Mouse (Mus musculus) activated CD4-positive, CD25-positive, alpha-beta regulatory T cell, adult 4 months (primary cell): ENCODE data around the gene Dpf3. TPM values are rescaled to one million over a fixed set of nuclear protein-coding genes. Genes with fewer than 3 reads are reported as not detected.

Source experiments
- ATAC-seq: one replicate; pipeline ENCODE4 v1.8.0; 2017
- polyA plus RNA-seq, 2 experiments: library from polyadenylated mRNA; unstranded; fragments of 100-300 nt; shearing (Covaris generic); gene quantifications; one replicate each; pipeline ENCODE4 v1.2.1; 2017

Dpf3 gene
- polyA plus RNA-seq, 2 experiments from 2014 or later, result 0.76 to 1.0 TPM

- no peak for ATAC-seq
These were observed 82.0 kb downstream of the Dpf3 start for GRCm38 (mm10) chr12:83405374-83406125.

GRCm38 (mm10) chr12:83402270-83402669 is 85.2 kb downstream of the Dpf3 start:
- no peak for ATAC-seq

GRCm38 (mm10) chr12:83392011-83392410 is 95.5 kb downstream of the Dpf3 start:
- no peak for ATAC-seq

- ATAC-seq, result no peak
These were observed 100.0 kb downstream of the Dpf3 start for GRCm38 (mm10) chr12:83387554-83387953.

- ATAC-seq, result no peak
These were observed 106.4 kb downstream of the Dpf3 start for GRCm38 (mm10) chr12:83381072-83381471.

- no peak for ATAC-seq
These were observed 107.5 kb downstream of the Dpf3 start for GRCm38 (mm10) chr12:83380016-83380415.

- no peak for ATAC-seq
These were observed 112.3 kb downstream of the Dpf3 start for GRCm38 (mm10) chr12:83375015-83375831.

GRCm38 (mm10) chr12:83373081-83373480 is 114.4 kb downstream of the Dpf3 start:
- no peak for ATAC-seq

- no peak for ATAC-seq
These were observed 115.2 kb downstream of the Dpf3 start for GRCm38 (mm10) chr12:83372290-83372689.

GRCm38 (mm10) chr12:83370221-83370620 is 117.3 kb downstream of the Dpf3 start:
- ATAC-seq, result no peak

GRCm38 (mm10) chr12:83369416-83369815 is 118.1 kb downstream of the Dpf3 start:
- no peak for ATAC-seq

- ATAC-seq, result no peak
These were observed 120.0 kb downstream of the Dpf3 start for GRCm38 (mm10) chr12:83367486-83367885.

GRCm38 (mm10) chr12:83364771-83365170 is 122.7 kb downstream of the Dpf3 start:
- ATAC-seq, result no peak

- ATAC-seq, result no peak
These were observed 125.7 kb downstream of the Dpf3 start for GRCm38 (mm10) chr12:83361801-83362200.

GRCm38 (mm10) chr12:83352640-83353039 is 134.9 kb downstream of the Dpf3 start:
- no peak for ATAC-seq

- ATAC-seq, result no peak
These were observed 137.8 kb downstream of the Dpf3 start for GRCm38 (mm10) chr12:83349736-83350135.

GRCm38 (mm10) chr12:83348246-83348645 is 139.3 kb downstream of the Dpf3 start:
- ATAC-seq, result no peak

- ATAC-seq, result no peak
These were observed 144.7 kb downstream of the Dpf3 start for GRCm38 (mm10) chr12:83342875-83343185.

GRCm38 (mm10) chr12:83342035-83342874 is 145.3 kb downstream of the Dpf3 start:
- no peak for ATAC-seq

GRCm38 (mm10) chr12:83340960-83341359 is 146.6 kb downstream of the Dpf3 start:
- ATAC-seq, result no peak

GRCm38 (mm10) chr12:83338345-83338744 is 149.2 kb downstream of the Dpf3 start:
- ATAC-seq, result no peak

- no peak for ATAC-seq
These were observed 149.8 kb downstream of the Dpf3 start for GRCm38 (mm10) chr12:83337776-83338149.

- ATAC-seq, result no peak
These were observed 150.3 kb downstream of the Dpf3 start for GRCm38 (mm10) chr12:83337077-83337775.
